Mouse (Mus musculus) ES-Bruce4 (cell line): ENCODE data around the gene 6430548M08Rik. TPM values are rescaled to one million over a fixed set of nuclear protein-coding genes. Genes with fewer than 3 reads are reported as not detected.

Experiments
- H3K27ac ChIP-seq: 2 replicates; pipeline ENCODE4 v1.5.1; 2012; ENCODE audit warnings: low read length, inconsistent platforms; ENCODE audit not compliant: insufficient read depth
- H3K27me3 ChIP-seq: 2 replicates; pipeline ENCODE4 v1.6.1; 2012; ENCODE audit warnings: mild to moderate bottlenecking, low read length, inconsistent platforms; ENCODE audit not compliant: control insufficient read depth, poor library complexity, insufficient read depth, severe bottlenecking
- H3K36me3 ChIP-seq: 2 replicates; pipeline ENCODE4 v1.6.1; 2012; ENCODE audit warnings: inconsistent platforms, mild to moderate bottlenecking, low read length, moderate library complexity; ENCODE audit not compliant: control insufficient read depth, poor library complexity, insufficient read depth, severe bottlenecking
- H3K4me1 ChIP-seq: one replicate; pipeline ENCODE4 v1.8.1; 2011; ENCODE audit warnings: low read length; ENCODE audit not compliant: control insufficient read depth, insufficient read depth
- H3K4me3 ChIP-seq: 2 replicates; pipeline ENCODE4 v1.5.1; 2011; ENCODE audit warnings: low read depth, mild to moderate bottlenecking, low read length
- H3K9ac ChIP-seq: 2 replicates; pipeline ENCODE4 v1.6.1; 2012; ENCODE audit warnings: low read depth, mild to moderate bottlenecking, inconsistent platforms; ENCODE audit not compliant: poor library complexity, severe bottlenecking
- H3K9me3 ChIP-seq: replicated peaks from 2 replicates; pipeline ENCODE4 v1.6.1; 2012; ENCODE audit warnings: mild to moderate bottlenecking, low read length, inconsistent platforms; ENCODE audit not compliant: control insufficient read depth, poor library complexity, insufficient read depth, severe bottlenecking
- CTCF ChIP-seq: IDR thresholded peaks from one replicate; pipeline ENCODE4 v1.8.1; 2011; ENCODE audit warnings: low read depth, low read length
- EP300 ChIP-seq: IDR thresholded peaks from 2 replicates; pipeline ENCODE4 v1.6.1; 2011; ENCODE audit warnings: low read depth, low read length; ENCODE audit not compliant: insufficient read depth
- POLR2A ChIP-seq: IDR thresholded peaks from one replicate; pipeline ENCODE4 v1.8.1; 2011; ENCODE audit warnings: low read length; ENCODE audit not compliant: insufficient read depth
- polyA plus RNA-seq: library from polyadenylated mRNA; stranded (reverse); fragments of >200 nt; gene quantifications from 2 replicates; pipeline ENCODE4 v1.2.4, GENCODE M21; 2011; ENCODE audit warnings: low read depth; ENCODE audit not compliant: missing spikeins, insufficient read depth, insufficient read length

Gene 6430548M08Rik
- polyA plus RNA-seq, 1 experiment, result 0.18 TPM

DNA sequence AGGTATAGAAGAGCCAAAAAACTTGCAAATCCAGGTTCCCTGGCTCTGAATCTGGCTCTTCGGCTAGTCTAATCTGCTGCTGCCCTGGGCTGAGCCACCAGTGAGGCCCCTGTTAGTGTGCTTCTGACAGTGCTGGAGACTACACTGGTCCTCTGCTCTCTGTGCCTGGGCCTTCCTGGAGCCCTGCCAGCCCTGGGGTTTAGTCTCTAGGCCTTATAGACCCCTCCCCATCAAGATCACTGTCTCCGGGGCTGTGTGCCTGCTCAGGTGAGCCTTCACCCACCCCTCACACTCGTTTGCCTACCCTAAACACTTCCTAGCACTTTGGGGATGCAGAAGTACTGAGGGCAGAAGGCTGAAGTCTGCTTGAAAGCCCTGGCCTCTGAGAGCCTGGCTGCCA, 5.5 kb downstream of the 6430548M08Rik start:
- H3K4me3 ChIP-seq, result no peak overlapping the region
- no peaks in the 10 kb centered on the region for H3K4me1 ChIP-seq
- H3K27ac ChIP-seq, result no peak overlapping the region
- no peaks in the 10 kb centered on the region for H3K9me3 ChIP-seq
- H3K36me3 ChIP-seq, result no peaks in the 10 kb centered on the region
- TF ChIP-seq EP300 (no peak), CTCF (no peak), POLR2A (no peak)
- H3K27me3 ChIP-seq, result peaks cover 8% of the 10 kb centered on the region
- H3K9ac ChIP-seq, result no peak overlapping the region

DNA sequence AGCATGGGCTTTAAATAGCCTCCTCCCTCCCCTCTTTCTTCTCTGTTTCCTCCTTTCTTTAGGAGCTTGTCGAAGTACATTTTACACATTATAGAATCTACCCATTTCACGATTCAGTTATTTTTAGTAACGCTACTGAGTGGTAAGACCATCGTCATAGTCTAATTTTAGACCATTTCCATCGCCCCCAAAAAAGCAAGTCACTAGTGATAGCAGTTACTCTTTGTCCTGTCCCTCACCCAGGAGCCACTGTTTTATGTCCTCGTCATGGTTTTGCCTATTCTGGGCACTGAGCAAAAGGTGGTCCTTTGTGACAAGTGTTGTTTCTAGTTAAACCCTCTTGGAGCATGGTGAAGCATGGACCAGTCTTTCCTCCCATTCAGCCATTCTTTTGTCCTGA, 6.0 kb downstream of the 6430548M08Rik start:
- H3K4me1 ChIP-seq, result no peaks in the 10 kb centered on the region
- no peak overlapping the region for H3K27ac ChIP-seq
- no peaks in the 10 kb centered on the region for H3K36me3 ChIP-seq
- H3K9me3 ChIP-seq, result no peaks in the 10 kb centered on the region
- H3K4me3 ChIP-seq, result no peak overlapping the region
- H3K27me3 ChIP-seq, result peaks cover 7% of the 10 kb centered on the region
- TF ChIP-seq CTCF, result no peak
- TF ChIP-seq POLR2A, result no peak
- TF ChIP-seq EP300, result no peak
- no peak overlapping the region for H3K9ac ChIP-seq

DNA sequence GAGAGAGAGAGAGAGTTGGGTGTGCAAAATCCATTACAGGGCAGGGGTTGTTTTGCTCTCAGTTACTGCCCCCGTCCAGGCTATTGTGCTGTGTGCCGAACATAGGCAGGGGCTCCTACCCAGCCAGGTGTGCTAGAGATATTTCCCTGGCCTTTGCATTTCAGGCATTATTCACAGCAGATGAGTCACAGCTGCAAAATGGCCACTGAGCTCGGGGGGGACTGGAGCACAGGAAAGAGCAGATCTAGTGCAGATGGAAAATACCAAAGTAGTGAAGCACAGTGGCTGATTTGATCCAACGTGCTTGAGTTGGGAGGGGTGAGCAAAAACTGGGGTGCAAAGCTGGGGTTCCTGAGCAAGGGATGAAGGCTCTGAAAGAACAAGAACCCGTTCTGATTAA, 7.0 kb downstream of the 6430548M08Rik start:
- H3K4me3 ChIP-seq, result no peak overlapping the region
- no peak for TF ChIP-seq CTCF
- no peaks in the 10 kb centered on the region for H3K4me1 ChIP-seq
- no peak overlapping the region for H3K9ac ChIP-seq
- H3K36me3 ChIP-seq, result no peaks in the 10 kb centered on the region
- no peaks in the 10 kb centered on the region for H3K9me3 ChIP-seq
- H3K27me3 ChIP-seq, result no peaks in the 10 kb centered on the region
- H3K27ac ChIP-seq, result no peak overlapping the region

DNA sequence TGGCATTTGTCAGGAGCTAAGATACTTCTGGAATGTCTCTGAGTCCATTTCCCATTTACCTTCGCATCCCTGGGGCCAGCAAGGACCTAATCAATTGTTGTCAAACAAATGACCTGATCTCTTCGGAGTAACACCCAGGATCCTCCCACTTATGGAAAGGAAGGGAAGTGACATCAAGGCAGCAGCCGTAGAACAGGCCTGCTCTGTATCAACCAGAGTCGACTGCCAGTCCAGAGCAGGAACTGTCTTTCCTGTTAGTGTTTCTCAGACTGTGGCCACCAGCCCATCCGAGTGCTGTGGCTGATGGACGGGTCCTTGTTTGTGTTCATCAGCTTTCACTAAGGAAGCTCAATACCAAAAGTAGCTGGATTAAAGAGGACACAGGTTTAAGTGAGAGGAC, 10.3 kb downstream of the 6430548M08Rik start:
- no peaks in the 10 kb centered on the region for H3K4me1 ChIP-seq
- H3K4me3 ChIP-seq, result no peak overlapping the region
- H3K27ac ChIP-seq, result no peak overlapping the region

DNA sequence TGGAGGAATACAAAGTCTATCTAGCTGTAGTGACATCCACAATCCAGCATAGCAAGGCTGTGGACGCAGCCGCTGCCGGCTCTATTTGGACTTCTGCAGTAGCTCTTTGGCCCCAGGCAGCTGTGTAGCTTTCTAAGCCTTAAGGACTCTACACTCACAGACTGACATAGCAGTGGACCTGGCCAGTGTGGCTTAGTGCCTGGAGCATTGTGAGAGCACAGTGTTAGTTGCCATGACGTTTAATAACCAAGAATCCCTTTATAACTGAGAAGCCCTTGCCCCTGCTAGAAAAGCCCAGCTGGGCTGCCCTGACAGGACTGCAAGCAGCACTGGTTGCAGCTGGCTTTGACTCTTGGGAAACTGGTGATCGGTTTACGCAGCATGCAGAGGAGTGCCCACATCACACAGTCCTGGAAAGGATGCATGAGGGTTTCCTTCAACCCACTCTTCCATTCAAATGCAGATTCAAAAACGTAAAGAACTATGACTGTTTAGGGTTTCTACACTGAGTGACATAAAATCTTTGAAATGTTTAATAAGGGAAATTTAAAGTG, 11.0 kb downstream of the 6430548M08Rik start:
- Histone ChIP-seq H3K4me3 (no peak overlapping the region), H3K9ac (no peak overlapping the region), H3K27me3 (no peaks in the 10 kb centered on the region), H3K4me1 (no peaks in the 10 kb centered on the region), H3K9me3 (no peaks in the 10 kb centered on the region), H3K36me3 (no peaks in the 10 kb centered on the region), H3K27ac (no peak overlapping the region)
- TF ChIP-seq POLR2A (no peak), CTCF (no peak), EP300 (no peak)

More for the DNA sequence above, 10.3 kb downstream of the 6430548M08Rik start:
- Histone ChIP-seq H3K9me3 (no peaks in the 10 kb centered on the region), H3K36me3 (no peaks in the 10 kb centered on the region), H3K27me3 (no peaks in the 10 kb centered on the region), H3K9ac (no peak overlapping the region)
- TF ChIP-seq EP300, result no peak

DNA sequence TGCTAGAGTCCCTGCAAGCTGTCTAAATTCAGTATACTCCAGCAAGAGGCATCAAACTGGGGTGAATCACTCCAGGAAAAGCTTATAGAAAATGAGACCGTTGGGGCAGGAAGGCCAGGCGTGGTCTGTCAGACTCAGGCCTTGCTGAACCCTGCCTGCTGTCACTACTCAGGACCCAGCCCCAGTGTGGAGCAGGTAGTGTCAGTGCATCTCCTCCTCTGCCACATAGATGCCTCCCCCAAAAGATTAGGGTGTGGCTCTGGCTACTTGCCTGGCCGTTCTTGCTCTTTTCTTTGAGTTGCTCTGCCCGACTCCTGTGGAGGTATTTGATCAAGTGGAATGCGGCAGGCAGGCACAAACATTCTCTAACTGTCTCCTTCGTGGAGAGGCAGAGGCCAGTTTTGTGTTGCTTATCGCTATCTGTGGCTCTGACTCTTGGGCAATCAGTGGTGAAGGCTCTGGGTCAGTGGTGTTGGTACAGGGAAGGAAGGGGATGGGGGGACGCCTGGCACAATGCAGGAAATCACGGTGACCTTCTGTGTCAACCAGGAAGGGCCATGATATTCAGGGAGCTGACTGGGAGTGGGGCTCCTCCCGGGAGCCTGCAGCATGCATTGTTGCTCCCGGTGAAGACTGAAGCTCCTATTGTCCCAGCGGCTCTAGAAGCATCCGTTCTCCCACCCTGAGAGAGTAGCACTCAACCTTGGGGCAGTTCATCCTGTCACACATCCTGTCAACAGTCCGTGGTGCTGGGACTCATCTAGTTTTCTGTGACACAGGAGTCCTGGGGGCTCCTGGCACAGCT, 12.6 kb downstream of the 6430548M08Rik start:
- Histone ChIP-seq H3K4me1 (no peaks in the 10 kb centered on the region), H3K9me3 (no peaks in the 10 kb centered on the region), H3K27me3 (no peaks in the 10 kb centered on the region), H3K4me3 (no peak overlapping the region), H3K9ac (no peak overlapping the region), H3K27ac (no peak overlapping the region), H3K36me3 (no peaks in the 10 kb centered on the region)
- TF ChIP-seq CTCF (no peak), EP300 (no peak), POLR2A (no peak)
